Mouse (Mus musculus): ENCODE measurements around the gene Cyp27b1.
"Not testable (repeated sequence)": the region's sequence is repeated elsewhere in the genome, so short reads cannot be mapped to it uniquely, and the experiment has no call there.

Gene Cyp27b1

DNA sequence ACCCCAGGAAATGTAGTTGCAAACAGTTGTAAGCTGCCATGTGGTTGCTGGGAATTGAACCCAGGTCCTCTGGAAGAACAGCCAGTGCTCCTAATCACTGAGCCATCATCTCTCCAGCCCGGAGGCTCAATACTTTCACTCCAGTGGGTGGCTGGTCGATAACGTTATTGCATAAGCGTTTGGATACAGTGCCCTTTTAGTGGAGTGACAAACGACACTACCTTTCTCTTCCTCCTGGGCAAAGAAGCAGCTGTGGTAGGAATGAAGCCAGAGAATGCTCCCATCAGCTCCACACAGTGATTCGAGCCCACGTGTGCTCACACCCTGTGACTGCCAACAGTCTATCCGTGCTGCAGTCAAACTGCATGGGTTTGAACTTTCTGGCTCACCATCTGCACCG is 23.2 kb downstream of the Cyp27b1 start:
- no peak for DNase-seq

DNA sequence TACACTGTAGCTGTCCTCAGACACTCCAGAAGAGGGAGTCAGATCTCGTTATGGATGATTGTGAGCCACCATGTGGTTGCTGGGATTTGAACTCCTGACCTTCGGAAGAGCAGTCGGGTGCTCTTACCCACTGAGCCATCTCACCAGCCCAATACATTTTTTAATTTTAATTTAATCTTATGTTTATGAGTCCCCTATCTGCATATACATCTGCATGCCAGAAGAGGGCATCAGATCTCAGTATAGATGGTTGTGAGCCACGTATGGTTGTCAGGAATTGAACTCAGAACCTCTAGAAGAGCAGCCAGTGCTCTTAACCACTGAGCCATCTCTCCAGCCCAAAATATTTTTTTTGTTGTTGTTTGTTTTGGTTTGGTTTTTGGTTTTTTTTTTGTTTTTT is 24.2 kb downstream of the Cyp27b1 start:
- DNase-seq = not testable (repeated sequence)

DNA sequence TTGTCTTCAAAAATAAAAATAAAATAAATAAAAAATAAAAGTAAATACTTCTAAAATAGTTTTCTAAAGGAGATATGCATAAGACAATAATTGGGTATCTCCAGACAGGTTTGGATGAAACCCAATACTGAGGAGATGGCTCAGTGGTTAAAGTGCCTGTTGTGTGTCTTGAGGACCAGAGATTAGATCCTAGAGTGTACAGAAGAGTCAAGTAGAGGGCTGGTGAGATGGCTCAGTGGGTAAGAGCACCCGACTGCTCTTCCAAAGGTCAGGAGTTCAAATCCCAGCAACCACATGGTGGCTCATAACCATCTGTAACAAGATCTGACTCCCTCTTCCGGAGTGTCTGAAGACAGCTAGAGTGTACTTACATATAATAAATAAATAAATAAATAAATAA is 24.9 kb downstream of the Cyp27b1 start:
- DNase-seq = not testable (repeated sequence)

DNA sequence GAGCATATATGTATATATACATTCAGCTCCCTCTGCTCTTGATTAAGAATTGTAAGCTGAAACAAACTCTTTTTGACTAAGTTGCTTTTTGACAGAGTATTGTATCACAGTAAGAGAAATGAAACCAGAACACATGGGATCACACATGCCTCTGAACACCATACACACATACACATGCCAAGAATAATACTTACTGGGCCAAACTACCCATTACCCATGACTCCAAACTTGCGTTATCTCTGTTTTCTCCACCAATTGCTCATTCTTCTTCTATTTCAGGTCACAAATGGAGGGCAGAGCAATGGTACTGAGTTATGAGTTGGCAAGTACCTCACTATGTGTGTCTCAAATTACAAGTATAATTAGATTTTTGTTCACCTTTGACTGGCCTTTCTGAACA is 25.9 kb downstream of the Cyp27b1 start:
- DNase-seq = no peak

DNA sequence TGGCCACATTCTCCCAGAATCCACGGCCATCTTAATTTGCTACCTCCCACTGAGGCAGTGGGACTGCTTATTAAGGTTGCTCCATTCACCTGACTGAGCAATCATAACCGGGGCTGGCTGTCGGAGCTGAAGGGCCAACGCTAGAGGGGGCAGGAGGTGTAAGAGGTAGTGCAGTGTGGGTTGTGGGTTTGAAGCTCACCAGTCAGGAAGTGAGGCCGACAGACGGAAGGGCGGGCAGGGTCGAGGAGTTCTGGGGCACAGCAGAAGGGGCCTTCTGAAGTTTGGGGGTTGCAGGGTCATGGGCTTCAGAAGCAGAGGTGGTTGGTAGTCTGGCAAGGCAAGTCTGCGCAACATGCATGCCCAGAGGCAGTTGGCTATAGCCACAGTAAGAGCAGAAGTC is 27.0 kb downstream of the Cyp27b1 start, which contains the start of gene Agap2:
Agap2 (plus strand) TSS at position 205 of the 400 bp plus-strand sequence.
- peak; percentile 68 for DNase-seq

DNA sequence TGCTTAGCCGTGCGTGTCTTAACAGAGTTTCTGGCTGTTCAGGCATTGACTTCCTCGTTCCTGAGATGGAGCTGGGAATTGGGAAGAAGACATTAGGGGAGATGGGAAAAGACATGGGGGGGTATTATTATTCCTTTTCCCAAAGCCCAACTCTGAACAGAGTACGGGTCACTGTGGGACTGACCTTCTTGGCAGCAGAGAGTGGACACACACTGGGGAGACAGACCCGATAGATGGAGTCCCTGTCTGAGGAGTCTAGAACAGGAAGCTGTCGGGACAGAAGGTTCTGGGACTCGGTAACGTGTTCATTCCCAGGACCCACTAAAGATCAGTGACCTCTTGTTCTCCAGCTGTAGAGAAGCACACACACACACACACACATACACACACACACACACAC is 27.6 kb downstream of the Cyp27b1 start:
- no peak for DNase-seq

DNA sequence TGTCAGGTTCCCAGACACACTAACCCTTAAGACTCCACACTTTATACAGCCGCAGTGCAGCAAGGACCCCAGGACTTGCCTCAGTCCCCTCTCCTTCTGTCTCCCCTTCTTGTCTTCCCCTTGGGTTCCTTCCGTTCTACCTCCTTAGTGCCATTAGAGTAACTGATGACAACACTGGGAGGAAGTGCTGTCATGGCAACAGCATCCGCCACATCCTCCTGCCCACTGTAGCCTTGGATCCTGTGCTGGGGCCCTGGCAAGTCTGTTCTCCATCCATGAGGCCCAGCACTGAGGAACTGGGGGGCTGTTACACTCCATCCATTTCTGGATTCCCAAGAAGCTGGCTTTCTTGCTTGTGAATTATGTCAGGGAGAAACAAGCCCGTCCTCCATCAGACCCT is 28.0 kb downstream of the Cyp27b1 start:
- peak; percentile 57 for DNase-seq

DNA sequence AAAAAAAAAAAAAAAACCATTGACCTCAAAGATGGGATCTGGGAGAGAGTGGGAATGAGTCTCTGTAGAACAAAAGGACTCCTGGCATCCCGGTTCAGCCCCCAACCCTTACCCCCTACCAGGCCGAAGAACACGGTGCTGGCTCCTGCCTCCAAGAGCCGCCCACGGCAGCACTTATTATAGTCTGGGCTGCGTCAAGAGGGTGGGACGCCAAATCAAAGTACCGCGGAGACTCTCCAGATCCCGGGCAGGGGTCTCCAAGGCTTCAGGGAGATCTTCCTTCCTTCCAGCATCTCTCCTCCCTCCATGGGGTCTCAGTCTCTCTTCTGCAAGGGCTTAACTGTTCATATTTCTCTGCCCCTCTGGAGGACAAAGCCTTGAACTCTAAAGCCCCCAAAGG is 29.5 kb downstream of the Cyp27b1 start:
- no peak for DNase-seq

DNA sequence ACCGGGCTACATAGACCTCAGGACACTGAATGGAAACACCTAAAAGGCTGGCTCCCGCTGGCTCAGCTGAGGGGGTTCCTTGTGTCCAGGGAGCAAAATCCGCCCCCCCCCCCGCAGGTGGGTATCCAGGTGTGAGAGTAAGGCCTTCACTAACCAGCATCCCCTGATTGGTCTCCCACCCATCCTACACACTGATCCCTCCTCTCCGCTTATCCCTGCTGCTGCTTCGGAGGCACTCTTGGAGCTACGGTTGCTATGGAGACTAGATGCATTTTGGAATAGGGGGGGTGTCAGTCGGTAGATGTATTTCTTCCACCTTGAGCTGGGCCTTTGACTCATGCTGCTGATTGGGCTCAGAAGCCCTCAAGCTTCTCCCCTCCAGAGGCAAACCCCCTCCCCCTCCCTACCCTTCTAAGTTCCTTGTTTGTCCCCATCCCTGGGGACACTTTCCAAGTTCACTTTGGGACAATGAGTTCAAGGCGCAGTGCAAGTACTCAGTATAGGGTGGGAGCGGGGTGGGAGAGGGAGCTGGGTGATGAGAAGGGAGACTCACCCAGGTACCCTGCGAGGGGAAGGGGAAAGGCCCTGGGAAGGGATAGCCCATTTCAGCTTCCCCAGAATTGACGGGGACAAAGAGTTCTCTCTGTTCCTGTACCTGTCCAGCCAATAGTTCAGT is 30.1 kb downstream of the Cyp27b1 start:
- DNase-seq = no peak

DNA sequence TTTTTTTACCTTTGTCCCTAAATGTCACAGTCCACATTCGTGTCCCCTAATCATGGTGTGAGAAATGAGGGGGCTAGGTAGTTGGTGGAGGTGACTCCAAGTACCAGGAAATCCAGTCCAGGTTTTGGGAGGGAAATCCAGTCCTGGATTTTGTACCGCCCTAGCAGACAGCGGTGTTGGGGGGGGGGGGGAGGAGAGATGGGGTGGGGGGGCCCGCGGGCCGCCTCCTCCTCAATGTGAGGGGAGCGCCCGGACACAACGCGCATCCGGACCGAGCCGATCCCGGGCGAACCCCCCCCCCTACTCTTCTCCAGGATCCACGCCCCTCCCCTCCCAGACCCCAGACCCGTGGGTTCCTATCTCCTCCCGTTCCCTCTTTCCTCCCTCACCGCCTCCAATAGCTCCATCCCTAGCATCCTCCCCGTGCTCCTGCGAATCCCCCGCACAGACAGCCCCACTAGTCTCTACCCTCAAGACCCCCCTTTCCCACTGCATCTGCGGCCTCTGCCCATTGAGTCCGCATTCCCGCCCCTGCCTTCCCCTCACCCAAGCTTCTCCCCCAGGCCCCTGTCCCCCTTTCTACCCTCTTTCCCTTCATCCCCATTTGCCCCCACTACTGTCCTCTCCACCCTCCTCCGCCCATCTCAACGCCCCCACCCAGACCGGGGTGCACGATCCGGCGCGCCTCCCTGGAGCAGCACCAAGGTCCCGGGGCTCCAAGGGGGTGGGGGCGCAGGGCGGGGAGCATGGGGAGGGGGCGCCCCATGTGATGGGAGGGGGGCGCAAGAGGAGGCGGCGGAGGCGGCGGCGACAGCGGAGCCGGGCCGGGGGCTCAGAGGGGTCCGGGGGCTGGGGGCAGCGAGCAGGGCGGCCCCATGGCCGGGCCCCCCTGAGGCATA is 30.9 kb downstream of the Cyp27b1 start:
- no peak for DNase-seq

DNA sequence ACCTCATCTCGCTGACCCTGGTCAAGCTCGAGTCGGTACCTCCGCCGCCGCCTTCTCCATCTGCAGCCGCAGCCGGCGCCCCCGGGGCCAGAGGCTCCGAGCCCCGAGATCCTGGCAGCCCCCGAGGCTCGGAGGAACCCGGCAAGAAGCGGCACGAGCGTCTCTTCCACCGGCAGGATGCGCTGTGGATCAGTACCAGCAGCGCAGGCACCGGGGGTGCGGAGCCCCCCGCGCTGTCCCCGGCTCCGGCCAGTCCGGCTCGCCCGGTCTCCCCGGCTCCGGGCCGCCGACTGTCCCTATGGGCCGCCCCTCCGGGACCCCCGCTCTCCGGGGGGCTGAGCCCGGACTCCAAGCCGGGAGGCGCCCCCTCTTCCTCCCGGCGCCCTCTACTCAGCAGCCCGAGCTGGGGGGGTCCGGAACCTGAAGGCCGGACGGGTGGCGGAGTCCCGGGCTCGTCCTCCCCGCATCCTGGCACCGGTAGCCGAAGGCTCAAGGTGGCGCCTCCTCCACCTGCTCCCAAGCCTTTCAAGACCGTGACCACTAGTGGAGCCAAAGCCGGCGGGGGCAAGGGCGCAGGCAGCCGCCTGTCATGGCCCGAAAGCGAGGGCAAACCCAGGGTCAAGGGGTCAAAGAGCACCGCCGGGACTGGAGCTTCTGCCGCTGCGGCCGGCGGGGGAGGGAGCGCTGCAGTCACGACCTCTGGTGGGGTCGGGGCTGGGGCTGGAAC is 31.8 kb downstream of the Cyp27b1 start:
- no peak for DNase-seq

DNA sequence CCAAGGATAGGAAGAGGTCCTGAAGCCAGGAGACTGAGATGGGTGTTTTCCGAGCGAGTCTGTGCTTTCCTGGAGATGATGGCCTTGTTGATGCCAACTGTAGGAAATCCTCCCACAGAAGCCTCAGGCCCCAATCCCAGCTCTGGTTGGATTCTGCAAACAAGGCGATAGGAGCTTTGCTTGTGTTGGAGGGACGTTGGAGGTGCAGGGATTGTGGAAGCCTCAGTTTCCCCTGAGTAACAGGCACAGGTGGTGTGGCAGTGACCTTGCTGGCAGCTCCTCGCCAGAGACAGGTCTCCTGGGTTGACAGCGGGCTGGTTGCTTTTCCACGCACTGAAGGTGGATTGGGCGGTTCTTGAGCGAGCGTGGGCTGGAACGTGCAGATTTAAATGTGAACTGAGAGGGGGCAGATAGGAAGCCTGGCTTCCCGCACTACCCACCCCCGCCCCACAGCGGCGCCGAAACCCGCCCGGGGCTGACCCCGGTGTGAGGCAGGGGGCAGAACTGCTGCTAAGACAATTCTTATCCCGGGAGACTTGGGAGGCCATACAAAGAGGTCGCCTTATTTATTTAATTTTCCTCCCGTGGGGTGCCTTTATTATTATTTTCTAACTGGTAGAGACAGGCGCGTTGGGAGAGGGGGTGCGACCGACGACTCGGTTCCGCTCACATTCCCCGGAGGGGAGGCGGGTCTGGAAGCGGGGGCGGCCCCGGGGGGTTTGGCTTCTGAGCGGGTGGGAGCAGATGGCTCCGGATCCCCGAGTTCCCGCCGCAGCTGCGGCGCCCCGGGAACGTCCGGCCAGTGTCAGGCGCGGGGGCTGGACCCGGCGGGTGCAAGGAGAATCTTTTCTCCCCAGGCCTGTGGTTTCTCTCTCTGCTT is 33.1 kb downstream of the Cyp27b1 start:
- no peak for DNase-seq

DNA sequence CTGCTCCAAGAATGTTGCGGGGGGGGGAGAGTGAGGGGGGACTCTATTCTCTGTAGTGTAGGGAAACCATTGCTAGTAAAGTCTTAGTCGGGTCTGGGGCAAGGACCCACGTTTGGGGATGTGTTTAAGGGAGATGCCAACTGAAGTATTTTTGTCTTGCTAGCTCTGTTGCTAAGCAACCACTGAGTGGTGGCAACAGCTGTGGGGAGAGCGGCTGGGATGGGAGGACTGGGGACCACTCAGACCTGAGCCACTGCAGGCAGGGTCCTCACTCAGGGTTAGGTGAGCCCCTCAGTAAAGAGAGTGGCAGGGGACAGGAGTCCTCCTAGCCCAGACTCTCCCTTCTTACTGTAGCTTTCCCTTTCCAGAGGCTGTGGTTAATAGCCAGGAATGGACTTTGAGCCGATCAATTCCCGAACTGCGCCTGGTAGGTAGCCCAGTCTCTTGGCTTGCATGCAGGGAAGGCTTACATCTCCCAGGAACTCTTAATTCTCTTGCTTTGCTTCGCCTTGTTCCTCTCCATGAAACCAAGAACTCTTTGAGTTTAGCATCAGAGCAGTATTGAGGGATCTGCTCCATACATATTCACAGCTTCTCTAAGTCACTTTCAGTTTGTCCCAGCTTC is 34.1 kb downstream of the Cyp27b1 start:
- no peak for DNase-seq

DNA sequence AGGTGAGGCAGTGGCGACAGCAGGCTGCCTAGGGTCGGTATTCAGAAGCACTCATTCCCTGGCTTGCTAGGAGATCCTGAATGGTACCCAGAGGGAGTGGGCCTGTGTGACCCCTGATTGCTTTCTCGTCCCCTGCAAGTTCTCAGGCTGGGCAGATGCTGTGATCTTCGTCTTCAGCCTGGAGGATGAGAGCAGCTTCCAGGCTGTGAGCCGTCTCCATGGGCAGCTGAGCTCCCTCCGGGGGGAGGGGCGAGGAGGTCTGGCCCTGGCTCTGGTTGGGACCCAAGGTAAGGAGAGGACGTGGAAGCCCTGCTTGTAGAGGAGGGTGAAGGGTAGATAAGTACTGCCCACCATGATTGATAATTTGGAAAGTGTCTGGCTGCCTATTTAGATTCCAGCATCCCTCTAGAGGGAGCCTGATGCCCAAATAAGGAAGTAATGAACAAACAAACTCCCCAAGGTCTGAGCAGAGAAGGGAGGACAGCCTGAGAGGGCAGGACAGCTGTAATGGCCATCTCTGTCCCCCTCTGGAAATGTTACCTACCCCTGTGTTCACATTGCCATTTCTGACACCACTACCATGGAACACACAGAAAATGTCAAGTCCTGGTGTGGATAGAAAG is 35.4 kb downstream of the Cyp27b1 start:
- no peak for DNase-seq

DNA sequence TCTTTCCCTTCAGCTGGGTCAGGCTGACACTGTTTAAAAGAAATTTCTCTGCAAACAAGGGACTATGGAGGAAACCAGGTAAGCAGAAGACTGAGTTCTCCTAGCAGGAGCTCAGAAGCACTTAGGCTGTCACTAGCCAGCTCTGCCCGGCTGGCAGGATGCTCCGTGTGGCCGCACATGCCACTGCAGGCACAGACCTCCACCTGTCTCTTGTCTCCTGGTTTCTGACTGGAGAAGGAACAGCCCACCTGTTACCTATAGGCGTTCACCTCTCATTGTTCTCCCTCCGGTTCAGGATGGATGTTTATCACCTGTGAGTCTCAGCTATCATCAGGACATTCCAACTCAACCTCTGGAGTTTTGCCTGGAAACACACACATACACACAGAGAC is 35.9 kb downstream of the Cyp27b1 start:
- DNase-seq = no peak

DNA sequence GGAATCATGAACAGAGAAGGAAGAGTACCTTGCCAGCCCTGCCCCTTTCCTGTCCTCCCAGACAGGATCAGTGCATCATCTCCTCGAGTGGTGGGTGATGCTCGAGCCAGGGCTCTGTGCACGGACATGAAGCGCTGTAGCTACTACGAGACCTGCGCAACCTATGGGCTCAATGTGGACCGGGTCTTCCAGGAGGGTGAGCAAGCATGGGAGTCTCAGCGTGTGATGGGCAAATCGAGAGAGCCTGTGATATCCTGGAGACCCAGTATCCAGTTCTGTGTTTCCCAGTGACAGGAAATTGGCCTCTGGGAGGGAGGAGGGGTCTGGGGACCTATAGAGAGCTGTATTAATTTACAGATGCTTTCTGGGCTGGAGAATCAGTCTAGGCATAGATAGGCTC is 37.0 kb downstream of the Cyp27b1 start:
- DNase-seq = no peak

DNA sequence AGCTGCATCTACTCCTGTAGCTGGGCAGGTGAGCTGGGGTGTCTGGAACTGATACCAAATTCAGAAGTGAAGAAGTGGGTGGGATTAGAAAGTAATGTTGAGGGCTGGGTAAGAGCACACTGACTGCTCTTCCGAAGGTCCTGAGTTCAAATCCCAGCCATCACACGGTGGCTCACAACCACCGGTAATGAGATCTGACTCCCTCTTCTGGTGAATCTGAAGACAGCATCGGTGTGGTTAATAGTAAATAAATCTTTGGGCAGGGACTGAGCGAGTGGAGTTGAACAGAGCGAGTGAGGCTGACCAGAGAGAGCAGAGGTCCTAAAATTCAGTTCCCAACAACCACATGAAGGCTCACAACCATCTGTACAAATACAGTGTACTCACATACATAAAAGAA is 37.6 kb downstream of the Cyp27b1 start:
- DNase-seq = no peak

DNA sequence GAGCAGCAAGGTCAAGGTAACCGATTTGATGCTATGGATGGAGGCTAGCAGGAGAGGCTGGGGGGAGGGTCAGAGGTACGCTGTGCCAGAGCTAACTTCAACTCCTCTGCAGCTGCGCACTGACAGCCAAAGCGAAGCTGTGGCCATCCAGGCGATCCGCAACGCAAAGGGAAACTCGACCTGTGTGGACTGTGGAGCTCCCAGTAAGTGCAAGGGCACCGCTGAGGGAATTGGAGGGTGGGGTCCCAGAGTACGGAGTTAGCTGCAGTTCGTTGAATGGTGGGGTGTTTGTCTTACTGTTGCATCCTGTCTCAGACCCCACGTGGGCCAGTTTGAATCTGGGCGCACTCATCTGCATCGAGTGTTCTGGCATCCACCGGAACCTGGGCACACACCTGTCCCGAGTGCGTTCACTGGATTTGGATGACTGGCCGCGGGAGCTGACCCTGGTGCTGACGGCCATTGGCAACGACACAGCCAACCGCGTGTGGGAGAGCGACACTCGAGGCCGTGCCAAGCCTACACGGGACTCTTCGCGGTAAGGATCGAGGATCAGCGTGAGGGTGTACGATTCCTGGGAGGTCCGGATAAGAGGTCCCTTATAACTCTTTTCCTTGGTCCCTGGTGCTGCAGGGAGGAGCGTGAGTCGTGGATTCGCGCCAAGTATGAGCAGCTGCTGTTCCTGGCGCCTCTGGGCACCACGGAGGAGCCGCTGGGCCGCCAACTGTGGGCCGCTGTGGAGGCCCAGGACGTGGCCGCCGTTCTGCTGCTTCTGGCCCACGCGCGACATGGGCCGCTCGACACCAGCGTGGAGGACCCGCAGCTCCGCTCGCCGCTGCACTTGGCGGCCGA is 42.7 kb downstream of the Cyp27b1 start:
- peak; percentile 70 for DNase-seq

DNA sequence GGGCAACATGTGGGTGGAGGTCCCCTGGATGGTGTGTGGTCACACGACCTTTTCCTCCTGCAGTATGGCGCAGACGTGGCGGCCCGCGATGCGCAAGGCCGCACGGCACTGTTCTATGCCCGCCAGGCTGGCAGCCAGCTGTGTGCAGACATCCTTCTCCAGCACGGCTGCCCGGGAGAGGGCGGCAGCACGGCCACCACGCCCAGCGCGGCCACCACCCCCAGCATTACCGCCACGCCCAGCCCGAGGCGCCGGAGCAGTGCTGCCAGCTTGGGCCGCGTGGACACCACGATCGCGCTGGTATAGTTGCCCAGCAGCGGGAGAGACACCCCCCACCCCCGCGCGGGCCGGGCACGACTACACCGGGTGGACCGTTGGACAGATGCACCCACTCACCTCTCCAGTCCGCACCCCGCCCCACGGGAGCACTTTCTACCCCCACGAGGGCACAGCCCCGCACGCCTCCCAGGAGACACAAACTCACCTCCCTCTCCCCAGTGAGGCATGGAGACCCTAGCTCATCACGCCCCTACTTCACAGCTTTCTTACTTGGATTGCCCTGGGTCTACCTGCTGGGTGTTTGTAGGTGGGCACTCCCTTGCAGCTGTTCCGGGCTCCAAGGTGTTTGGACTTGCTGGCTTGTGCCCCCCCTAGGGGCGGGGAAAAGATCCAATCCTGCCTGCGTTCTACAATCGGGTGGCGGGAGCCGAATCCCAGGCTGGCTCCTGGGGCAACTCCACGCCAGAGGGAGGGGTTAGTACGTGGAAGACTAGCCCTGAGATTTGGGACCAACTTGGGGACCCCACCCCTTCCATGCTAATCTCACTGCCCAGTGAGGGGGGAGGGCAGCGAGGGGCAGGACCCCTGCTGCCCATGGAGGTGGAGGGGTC is 43.7 kb downstream of the Cyp27b1 start:
- DNase-seq = peak; percentile 43

DNA sequence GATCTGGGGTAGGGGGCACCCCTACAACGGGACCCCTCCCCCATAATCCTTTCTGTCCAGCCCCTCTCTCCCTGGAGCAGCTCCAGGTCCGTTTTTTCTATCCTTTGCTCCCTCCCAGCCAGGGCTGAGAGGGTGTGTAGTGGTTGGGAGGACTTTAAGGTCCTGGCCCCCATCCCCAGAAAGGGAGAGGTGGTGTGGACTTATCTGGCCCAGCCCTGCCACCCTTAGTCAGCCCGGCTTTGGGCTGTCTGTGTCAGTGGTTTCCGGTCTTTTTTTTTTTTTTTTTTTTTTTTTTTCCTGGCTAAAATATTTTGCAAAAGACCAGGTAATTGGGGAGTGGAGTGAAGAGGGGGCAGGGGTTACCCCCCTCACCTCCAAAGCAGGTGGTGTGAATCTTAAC is 44.7 kb downstream of the Cyp27b1 start:
- no peak for DNase-seq

Measured in lung, postnatal 36 days (tissue).